Mouse (Mus musculus): ENCODE results near the gene Nin. TPM values are rescaled to one million over a fixed set of nuclear protein-coding genes. Genes with fewer than 3 reads are reported as not detected.

The Nin gene
- polyA plus RNA-seq, 1 experiment from 2014 or later: 11.4 TPM

GRCm38 (mm10) chr12:70023580-70023979 lies 89.9 kb downstream of the Nin start:
- DNase-seq (ENCODE audit: low spot score): no peak

- DNase-seq (ENCODE audit: low spot score): peak; percentile 54
Observed at GRCm38 (mm10) chr12:70018153-70018552, 95.4 kb downstream of the Nin start.

- DNase-seq (ENCODE audit: low spot score): no peak
Observed at GRCm38 (mm10) chr12:70015936-70016335, 97.6 kb downstream of the Nin start.

GRCm38 (mm10) chr12:70011681-70012080 lies 101.8 kb downstream of the Nin start:
- DNase-seq (ENCODE audit: low spot score): no peak

GRCm38 (mm10) chr12:70010356-70010755 lies 103.2 kb downstream of the Nin start:
- no peak for DNase-seq (ENCODE audit: low spot score)

GRCm38 (mm10) chr12:70005103-70005502 lies 108.4 kb downstream of the Nin start:
- DNase-seq (ENCODE audit: low spot score): no peak

- no peak for DNase-seq (ENCODE audit: low spot score)
Observed at GRCm38 (mm10) chr12:69998186-69998983, 115.1 kb downstream of the Nin start.

GRCm38 (mm10) chr12:69995382-69995781 lies 118.1 kb downstream of the Nin start:
- no peak for DNase-seq (ENCODE audit: low spot score)

GRCm38 (mm10) chr12:69986786-69987497 lies 126.6 kb downstream of the Nin start, which contains the start of gene Sav1:
TSS of gene Sav1 (minus strand) at chr12:69987002.
- peak; percentile 50 for DNase-seq (ENCODE audit: low spot score)

GRCm38 (mm10) chr12:69986241-69986762 lies 127.2 kb downstream of the Nin start:
- peak; percentile 30 for DNase-seq (ENCODE audit: low spot score)

GRCm38 (mm10) chr12:69985546-69985945 lies 128.0 kb downstream of the Nin start:
- DNase-seq (ENCODE audit: low spot score): no peak

- peak; percentile 55 for DNase-seq (ENCODE audit: low spot score)
Observed at GRCm38 (mm10) chr12:69982874-69983273, 130.6 kb downstream of the Nin start.

GRCm38 (mm10) chr12:69977376-69977998 lies 136.0 kb downstream of the Nin start:
- DNase-seq (ENCODE audit: low spot score): no peak

GRCm38 (mm10) chr12:69976688-69977087 lies 136.8 kb downstream of the Nin start:
- no peak for DNase-seq (ENCODE audit: low spot score)

GRCm38 (mm10) chr12:69973666-69974065 lies 139.9 kb downstream of the Nin start:
- DNase-seq (ENCODE audit: low spot score): no peak

GRCm38 (mm10) chr12:69968154-69968553 lies 145.4 kb downstream of the Nin start:
- DNase-seq (ENCODE audit: low spot score): no peak

GRCm38 (mm10) chr12:69967112-69967511 lies 146.4 kb downstream of the Nin start:
- no peak for DNase-seq (ENCODE audit: low spot score)

- no peak for DNase-seq (ENCODE audit: low spot score)
Observed at GRCm38 (mm10) chr12:69966071-69966470, 147.4 kb downstream of the Nin start.

GRCm38 (mm10) chr12:69965644-69966043 lies 147.9 kb downstream of the Nin start:
- DNase-seq (ENCODE audit: low spot score): no peak

- peak; percentile 57 for DNase-seq (ENCODE audit: low spot score)
Observed at GRCm38 (mm10) chr12:69963141-69963540, 150.4 kb downstream of the Nin start.

- peak; percentile 62 for DNase-seq (ENCODE audit: low spot score)
Observed at GRCm38 (mm10) chr12:69962468-69962867, 151.0 kb downstream of the Nin start.

Data from thymus, postnatal 0 days (tissue).